Mouse (Mus musculus): ENCODE results near the gene Ulk4. TPM values are rescaled to one million over a fixed set of nuclear protein-coding genes. Genes with fewer than 3 reads are reported as not detected.
"Not testable (repeated sequence)": the region's sequence is repeated elsewhere in the genome, so short reads cannot be mapped to it uniquely, and the experiment has no call there.

Ulk4 gene
- total RNA-seq, 2 experiments from 2014 or later, result 9.2 to 9.9 TPM

DNA sequence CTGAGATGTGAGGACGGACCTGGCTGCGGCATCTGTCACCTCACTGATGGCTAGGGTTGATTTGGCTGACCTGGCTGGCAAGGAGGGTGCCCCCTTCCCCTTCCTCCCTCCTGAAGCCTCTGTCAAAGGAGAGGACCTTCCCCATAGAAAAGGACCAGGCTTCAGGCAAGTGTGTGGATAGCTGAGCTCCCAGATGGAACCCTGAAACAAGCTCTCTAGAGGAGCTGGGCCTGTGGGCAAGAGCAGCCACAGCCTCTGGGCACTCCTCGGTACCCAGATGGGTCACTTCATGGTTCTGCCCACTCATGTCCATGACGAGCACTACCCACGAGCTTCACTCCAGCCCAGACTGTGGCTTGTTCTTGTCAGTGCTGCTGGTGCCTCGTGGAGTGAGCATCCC lies 34.7 kb downstream of the Ulk4 start:
- no peak for TF ChIP-seq CTCF (IDR thresholded peaks at IDR 0.05)
- no peak for DNase-seq (ENCODE audit: extremely low spot score in 1 of 2, low spot score in 2 of 2)
- Histone ChIP-seq H3K27ac (no peak overlapping the region), H3K4me3 (no peak overlapping the region)
- intact Hi-C loops (cut with DNase I), result loop anchor here (5.0 to 10.0 kb wide), 5 partner anchors 80 to 660 kb away; no protein-coding TSS in a partner anchor

- no peak overlapping the region for H3K27ac ChIP-seq
- intact Hi-C loops (cut with DNase I), result loop anchor here (5.0 to 10.0 kb wide), 5 partner anchors 80 to 660 kb away; no protein-coding TSS in a partner anchor
- H3K4me3 ChIP-seq, result no peak overlapping the region
- TF ChIP-seq CTCF (IDR thresholded peaks at IDR 0.05), result no peak
- DNase-seq (ENCODE audit: extremely low spot score in 1 of 2, low spot score in 2 of 2), result peak in 1 of 2 experiments; percentile 7
Observed at GRCm38 (mm10) chr9:121241806-121242205, 35.2 kb downstream of the Ulk4 start.

DNA sequence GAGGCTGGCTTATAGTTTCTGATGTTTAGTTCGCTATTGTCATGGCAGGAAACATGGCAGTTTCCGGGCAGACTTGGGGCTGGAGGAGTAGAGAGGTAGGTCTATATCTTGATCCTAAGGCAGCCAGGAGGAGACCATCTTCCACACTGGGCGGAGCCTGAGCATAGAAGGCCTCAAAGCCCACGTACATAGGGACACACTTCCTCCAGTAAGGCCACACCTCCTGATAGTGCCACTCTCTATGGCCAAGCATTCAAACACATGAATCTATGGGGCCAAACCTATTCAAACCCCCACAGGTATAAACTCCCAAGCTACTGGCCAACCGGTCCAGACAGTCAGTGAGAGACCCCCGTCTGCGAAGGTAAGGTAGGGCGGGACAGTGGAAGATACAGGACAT lies 35.6 kb downstream of the Ulk4 start:
- DNase-seq (ENCODE audit: extremely low spot score in 1 of 2, low spot score in 2 of 2), result peak in 1 of 2 experiments; percentile 5
- no peak overlapping the region for H3K27ac ChIP-seq
- H3K4me3 ChIP-seq, result no peak overlapping the region
- no peak for TF ChIP-seq CTCF (IDR thresholded peaks at IDR 0.05)
- intact Hi-C loops (cut with DNase I), result loop anchor here (5.0 to 10.0 kb wide), 5 partner anchors 79 to 659 kb away; no protein-coding TSS in a partner anchor

- peak in 1 of 2 experiments; percentile 34 for DNase-seq (ENCODE audit: extremely low spot score in 1 of 2, low spot score in 2 of 2)
- peak; percentile 71 for TF ChIP-seq CTCF (IDR thresholded peaks at IDR 0.05)
- H3K4me3 ChIP-seq, H3K27ac ChIP-seq: not testable (repeated sequence)
- intact Hi-C loops (cut with DNase I), result loop anchor here (5.0 to 10.0 kb wide), 5 partner anchors 78 to 658 kb away; no protein-coding TSS in a partner anchor
Observed at GRCm38 (mm10) chr9:121240242-121240641, 36.8 kb downstream of the Ulk4 start.

GRCm38 (mm10) chr9:121239571-121239970 lies 37.4 kb downstream of the Ulk4 start:
- intact Hi-C loops (cut with DNase I), result no loop called here
- no peak for DNase-seq (ENCODE audit: extremely low spot score in 1 of 2, low spot score in 2 of 2)
- Histone ChIP-seq H3K4me3 (no peak overlapping the region), H3K27ac (no peak overlapping the region)
- TF ChIP-seq CTCF (IDR thresholded peaks at IDR 0.05), result no peak

DNA sequence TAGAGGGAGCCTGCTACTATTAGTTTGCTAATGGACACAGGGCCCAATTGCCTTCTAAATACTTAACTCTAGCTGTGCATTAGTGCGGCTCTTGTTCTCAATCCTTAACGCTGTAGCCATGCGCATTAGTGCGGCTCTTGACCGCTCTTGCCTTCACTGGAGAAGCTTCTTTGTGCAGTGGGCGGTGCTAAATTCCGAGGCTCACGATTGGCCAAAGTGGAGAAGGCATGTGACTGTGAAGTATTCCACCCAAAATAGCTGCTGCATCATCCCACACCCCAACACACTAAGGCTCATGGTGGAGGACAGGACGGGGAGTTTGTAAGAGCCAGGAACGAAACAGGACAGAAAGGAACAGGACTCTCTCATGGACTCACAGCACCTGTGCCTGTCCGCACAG lies 58.4 kb downstream of the Ulk4 start:
- Histone ChIP-seq H3K4me3 (no peak overlapping the region), H3K27ac (no peak overlapping the region)
- TF ChIP-seq CTCF (IDR thresholded peaks at IDR 0.05), result no peak
- DNase-seq (ENCODE audit: extremely low spot score in 1 of 2, low spot score in 2 of 2), result peak in 1 of 2 experiments; percentile 5
- intact Hi-C loops (cut with DNase I), result loop anchor here (5.0 kb wide), 1 partner anchor 616 kb away; no protein-coding TSS in a partner anchor

- intact Hi-C loops (cut with DNase I), result loop anchor here (5.0 kb wide), 1 partner anchor 616 kb away; no protein-coding TSS in a partner anchor
- no peak for TF ChIP-seq CTCF (IDR thresholded peaks at IDR 0.05)
- no peak overlapping the region for H3K4me3 ChIP-seq
- no peak for DNase-seq (ENCODE audit: extremely low spot score in 1 of 2, low spot score in 2 of 2)
- H3K27ac ChIP-seq, result no peak overlapping the region
Observed at GRCm38 (mm10) chr9:121218230-121218629, 58.8 kb downstream of the Ulk4 start.

GRCm38 (mm10) chr9:121217742-121218141 lies 59.3 kb downstream of the Ulk4 start:
- DNase-seq (ENCODE audit: extremely low spot score in 1 of 2, low spot score in 2 of 2), result peak in 1 of 2 experiments; percentile 6
- Histone ChIP-seq H3K27ac (no peak overlapping the region), H3K4me3 (no peak overlapping the region)
- TF ChIP-seq CTCF (IDR thresholded peaks at IDR 0.05), result no peak
- intact Hi-C loops (cut with DNase I), result loop anchor here (5.0 kb wide), 1 partner anchor 615 kb away; no protein-coding TSS in a partner anchor

DNA sequence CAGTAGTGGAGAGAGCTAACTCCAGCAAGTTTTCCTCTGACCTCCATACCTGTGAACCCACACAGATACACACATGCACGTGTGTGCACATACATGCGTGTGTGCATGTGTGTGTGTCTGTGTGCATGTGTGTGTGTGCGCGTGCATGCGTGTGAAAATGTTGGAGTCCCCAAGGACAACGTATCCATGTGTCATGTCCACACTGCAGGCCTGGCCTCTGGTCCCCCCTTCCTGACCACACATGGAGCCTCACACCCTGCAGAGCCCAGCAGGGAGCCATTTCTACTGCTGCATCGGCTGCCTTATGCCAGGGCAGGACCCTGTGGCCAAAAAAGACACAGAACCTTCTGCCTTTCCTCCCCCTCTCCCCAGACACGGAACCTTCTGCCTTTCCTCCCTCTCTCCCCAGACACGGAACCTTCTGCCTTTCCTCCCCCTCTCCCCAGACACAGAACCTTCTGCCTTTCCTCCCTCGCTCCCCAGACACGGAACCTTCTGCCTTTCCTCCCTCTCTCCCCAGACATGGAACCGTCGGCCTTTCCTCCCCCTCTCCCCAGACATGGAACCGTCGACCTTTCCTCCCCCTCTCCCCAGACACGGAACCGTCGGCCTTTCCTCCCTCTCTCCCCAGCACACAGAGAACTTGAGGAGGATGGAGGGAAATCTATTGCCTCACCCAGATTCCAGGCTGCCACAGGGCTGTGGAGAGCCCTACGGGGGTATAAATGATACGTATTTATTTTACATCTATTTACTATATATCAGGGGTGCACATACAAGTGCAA lies 60.3 kb downstream of the Ulk4 start:
- DNase-seq (ENCODE audit: extremely low spot score in 1 of 2, low spot score in 2 of 2), result peak in 1 of 2 experiments; percentile 6
- Histone ChIP-seq H3K4me3 (no peak overlapping the region), H3K27ac (no peak overlapping the region)
- no peak for TF ChIP-seq CTCF (IDR thresholded peaks at IDR 0.05)
- intact Hi-C loops (cut with DNase I), result loop anchor here (5.0 kb wide), 1 partner anchor 614 kb away; no protein-coding TSS in a partner anchor

DNA sequence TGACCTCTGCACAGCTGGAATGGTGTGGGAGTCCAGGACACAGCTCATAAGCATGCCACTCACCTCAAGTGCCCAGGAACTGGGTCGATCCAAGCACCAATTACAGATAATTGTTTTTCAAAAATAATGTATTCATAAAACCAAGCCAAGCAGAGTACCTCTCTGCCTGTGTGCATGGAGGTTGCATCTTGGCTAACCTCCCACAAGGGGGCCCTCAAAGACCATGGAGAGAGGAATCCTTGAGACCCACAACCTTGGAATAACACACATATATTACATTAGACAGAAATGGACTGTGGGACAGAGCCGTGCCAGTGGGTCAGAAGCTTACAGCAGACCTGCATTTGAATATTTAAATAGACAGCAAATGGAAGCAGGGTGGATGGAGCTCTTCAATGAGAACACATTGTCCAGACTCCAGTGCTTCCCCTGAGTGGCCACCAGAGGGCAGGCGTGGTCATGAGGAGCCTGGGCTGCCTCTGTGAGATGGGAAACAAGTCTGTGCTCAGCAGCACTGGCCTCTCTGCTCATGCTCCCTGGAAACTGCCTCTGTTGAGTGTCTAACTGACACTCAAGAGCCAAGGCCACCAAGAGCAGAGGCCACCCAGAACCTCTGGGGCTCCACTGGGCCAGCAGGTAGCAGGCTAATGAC lies 61.5 kb downstream of the Ulk4 start:
- peak; percentile 52 to 57 for DNase-seq (ENCODE audit: extremely low spot score in 1 of 2, low spot score in 2 of 2)
- no peak overlapping the region for H3K27ac ChIP-seq
- H3K4me3 ChIP-seq, result no peak overlapping the region
- intact Hi-C loops (cut with DNase I), result loop anchor here (5.0 kb wide), 1 partner anchor 613 kb away; no protein-coding TSS in a partner anchor
- peak; percentile 89 for TF ChIP-seq CTCF (IDR thresholded peaks at IDR 0.05)

- intact Hi-C loops (cut with DNase I), result no loop called here
- no peak for DNase-seq (ENCODE audit: extremely low spot score in 1 of 2, low spot score in 2 of 2)
- no peak overlapping the region for H3K27ac ChIP-seq
- TF ChIP-seq CTCF (IDR thresholded peaks at IDR 0.05), result peak; percentile 17; the same call in 1 of the 2 replicates
- no peak overlapping the region for H3K4me3 ChIP-seq
Observed at GRCm38 (mm10) chr9:121212322-121212721, 64.7 kb downstream of the Ulk4 start.

GRCm38 (mm10) chr9:121205046-121205445 lies 72.0 kb downstream of the Ulk4 start:
- no peak for DNase-seq (ENCODE audit: extremely low spot score in 1 of 2, low spot score in 2 of 2)
- no peak for TF ChIP-seq CTCF (IDR thresholded peaks at IDR 0.05)
- Histone ChIP-seq H3K27ac (no peak overlapping the region), H3K4me3 (no peak overlapping the region)
- intact Hi-C loops (cut with DNase I), result no loop called here
